Mouse (Mus musculus): ENCODE data around the gene Sema5a. TPM values are rescaled to one million over a fixed set of nuclear protein-coding genes. Genes with fewer than 3 reads are reported as not detected.
A peak's percentile ranks its signal among the peaks of the same experiment; 100 is the strongest.

Sema5a gene
- total RNA-seq, 2 experiments from 2014 or later = 4.4 to 4.8 TPM

DNA sequence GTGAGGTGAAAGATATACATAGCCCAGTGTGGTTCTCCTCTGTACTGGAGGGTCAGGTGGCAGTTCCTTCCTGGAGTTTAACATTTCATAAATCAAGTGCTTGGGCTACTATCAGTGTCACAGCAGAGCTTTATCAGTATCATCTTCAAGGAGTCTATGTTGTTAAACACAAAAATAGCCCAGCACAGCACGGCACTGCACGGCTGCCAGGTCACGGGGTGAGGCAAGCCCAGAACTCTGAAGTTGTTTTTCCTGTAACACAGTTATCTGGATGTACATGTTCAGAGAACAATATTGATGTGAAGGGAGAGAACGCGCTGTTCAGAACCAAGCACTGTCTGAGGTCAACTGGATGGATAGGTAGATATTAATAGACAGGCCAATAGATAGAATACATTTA, 112.2 kb downstream of the Sema5a start:
- DNase-seq = no peak

DNA sequence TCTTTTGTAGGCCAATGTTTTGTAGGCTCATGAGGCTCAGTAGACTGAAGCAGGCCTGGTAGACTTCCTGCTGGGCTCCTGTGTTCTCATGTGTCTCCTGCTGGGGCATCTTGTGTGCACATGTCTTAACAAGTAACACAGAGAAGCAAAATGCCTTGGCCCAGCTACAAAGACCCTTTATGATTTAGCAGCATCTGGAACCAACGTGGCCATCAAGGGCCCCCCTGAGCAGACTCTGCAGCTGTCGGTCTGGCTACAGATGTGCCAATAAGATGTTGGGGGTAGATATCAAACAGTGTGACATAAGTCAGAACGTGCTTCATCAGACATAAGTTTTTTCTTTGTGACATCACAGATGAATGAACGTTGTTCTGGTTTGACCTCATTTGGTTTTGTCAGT, 123.2 kb downstream of the Sema5a start:
- DNase-seq = no peak

DNA sequence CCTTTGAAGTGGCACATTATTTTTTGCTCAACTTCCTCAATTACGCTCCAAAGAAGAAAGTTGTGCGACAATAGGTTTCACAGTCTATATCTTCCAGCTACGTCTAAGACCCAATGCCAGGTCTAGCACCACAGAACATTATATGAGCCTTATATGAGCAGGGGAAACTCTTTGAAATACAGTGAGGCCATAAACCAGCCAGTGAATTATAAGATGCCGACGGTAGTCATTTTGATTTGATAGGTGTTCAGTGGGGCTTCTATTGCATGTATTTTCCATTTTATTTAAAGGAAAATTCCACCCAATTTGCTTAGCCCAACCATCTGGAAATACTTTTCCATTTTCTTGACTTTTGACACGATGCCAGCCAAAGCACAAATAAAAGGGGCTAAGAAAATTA, 126.3 kb downstream of the Sema5a start:
- no peak for DNase-seq

DNA sequence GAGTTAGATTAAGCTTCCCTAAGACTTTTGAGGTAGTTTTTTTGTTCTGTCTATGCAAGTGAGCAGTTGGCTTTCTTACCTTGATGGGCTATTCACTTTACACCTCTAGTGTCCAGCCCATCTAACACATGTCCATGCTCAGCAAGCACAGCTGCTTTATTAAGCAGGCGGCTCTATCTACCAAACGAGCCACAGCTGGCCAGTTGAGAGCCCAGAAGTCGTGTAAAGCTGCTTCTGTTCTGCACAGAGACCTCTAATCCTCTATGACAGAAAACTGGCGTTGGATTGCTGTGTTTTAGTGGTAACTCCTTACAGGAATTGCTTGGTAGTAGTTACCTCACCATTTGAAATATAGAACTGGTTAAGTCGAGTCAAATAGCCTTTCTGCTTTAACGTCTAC, 126.8 kb downstream of the Sema5a start:
- no peak for DNase-seq

DNA sequence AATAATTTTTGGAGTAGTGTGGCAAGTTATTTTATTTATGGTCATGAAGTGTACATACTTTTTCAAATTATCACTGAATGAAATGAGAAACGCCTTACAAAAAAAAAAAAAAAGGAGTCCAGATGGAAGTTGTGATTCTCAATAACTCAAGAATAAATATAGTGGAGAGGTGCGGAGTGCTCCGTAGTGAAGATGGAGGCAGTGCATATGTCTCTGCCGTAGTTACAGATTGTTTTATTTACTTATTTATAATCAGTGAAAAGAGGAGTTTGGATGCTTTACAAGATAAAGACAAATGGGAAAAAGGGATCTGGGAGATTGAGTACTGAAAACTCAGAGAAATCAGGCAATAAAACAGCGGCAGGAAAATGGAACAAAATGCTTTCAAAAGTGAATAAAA, 131.7 kb downstream of the Sema5a start:
- DNase-seq = no peak

DNA sequence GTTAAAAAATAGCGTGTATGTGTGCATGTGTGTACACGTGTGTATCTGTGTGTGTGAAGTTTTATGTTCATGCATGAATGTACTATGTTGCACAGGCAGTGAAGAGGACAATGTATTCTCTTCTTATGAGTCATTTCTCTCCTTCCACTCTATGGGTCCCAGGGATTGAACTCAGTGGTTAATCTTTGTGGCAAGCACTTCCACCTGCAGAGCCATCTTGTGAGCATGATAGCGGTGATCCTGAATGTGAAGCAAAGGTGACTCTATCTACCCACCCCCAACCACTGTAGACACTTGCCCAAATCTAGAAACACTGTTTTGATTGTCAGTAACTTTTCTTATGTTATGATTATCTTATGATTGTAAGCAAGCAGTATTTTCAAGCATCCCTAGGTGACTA, 133.2 kb downstream of the Sema5a start:
- DNase-seq = no peak

DNA sequence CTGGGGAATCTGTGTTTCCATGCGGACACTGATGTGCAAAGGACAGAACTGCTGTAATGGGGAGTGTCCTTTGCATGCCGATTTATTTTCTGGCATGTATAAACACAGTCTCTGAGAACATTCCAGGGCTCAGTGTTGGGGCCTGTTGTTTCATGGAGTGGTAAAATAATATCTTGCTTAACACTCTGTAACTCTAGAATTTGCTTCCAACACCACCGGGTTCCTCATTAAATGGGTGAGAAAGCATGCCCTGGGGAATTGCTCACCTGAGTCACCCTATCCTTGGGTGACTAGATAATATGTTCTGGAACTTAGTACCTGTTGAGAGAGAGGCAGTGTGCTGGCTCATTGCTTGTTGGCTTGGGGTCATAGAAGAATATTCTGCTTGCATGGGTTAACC, 135.7 kb downstream of the Sema5a start:
- DNase-seq = no peak

DNA sequence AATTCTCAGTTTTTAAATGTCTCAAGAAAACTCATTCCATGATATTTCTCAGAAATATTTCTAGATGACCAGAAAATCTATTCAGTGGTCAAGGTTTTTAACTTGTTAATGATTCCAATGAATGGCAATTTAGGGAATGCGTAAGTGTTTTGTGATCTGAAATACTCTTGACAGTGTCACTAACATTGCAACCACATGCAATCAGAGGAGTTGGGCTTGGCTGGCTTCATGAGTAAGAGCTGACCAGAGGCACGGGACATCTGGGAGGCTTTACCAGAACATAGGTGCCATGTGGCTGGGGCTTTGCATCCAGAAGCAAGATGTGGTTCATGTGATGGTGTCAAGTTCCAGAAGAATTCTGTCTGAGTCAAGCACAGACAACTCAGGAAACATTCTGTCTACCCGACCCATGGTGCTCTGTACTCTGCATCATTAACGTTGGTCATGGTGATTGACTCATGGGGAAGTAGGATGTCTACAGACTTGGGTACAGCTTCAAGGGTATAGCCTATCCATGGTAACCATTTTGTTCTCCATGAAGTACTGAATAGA, 138.4 kb downstream of the Sema5a start:
- DNase-seq = no peak

DNA sequence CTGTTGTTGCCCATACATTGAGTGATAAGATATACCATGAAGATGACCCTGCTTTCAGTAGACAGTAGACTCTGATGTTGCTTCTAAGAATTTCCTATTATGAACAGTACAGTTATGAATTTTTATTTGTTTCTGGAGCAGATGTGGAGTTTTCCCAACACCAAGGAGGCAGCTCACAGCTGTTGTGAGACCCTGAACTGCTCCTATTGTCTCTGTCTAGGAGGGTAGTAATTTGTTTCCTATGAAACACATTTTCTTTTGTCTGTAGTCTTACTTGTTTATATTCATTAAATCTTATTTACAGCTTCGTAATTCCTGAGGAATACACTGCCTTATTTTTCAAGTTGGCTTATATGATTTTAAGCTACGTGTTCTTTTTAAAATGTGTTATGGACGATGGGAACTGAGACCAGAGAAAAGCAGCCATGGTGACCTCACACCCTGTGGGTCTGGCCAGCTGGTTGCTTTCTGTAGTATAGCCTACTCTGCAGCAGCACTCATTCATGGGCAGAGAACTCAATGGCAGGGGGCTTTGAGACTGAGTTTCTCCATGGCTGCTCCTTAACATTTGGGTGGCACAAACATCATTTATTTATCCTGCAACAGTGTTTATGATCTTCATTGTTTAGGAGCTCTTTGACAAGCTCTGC, 151.8 kb downstream of the Sema5a start:
- DNase-seq = no peak

DNA sequence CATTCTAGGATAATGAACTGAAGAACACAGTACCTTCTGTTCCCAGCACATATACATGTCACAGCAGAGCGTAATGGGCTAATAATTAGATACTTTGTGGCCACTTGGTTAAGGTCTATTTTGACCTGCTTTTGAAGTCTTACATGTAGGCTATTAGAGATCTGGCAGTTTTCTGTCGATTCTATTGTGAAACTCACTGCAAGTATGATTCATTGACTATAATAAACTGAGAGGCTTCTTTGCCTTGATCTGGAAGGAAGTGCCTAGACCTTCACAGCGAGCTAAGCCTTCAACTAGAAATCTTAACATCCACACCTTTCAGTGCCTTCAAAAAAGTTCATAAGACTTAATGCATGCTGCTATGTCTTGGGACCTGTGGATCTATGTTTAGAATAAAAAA, 152.5 kb downstream of the Sema5a start:
- no peak for DNase-seq

DNA sequence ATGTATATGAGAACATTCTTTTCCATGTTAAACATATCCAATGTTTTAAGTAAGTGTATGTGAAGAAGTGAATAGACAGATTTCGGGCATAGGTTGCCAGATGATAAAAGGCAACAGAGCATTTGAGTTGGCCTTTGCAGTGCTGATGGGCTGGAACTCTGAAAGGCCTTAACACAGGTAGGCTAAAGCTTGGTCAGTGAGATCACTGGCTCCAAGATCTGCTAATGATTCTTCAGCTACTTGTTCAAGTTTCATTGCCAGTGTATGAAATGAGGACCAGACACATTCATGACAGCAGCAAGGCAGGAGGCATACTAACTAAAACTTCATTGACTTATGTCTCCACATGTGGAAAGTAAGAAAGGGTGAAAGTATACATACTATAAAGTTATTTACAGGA, 154.1 kb downstream of the Sema5a start:
- no peak for DNase-seq

DNA sequence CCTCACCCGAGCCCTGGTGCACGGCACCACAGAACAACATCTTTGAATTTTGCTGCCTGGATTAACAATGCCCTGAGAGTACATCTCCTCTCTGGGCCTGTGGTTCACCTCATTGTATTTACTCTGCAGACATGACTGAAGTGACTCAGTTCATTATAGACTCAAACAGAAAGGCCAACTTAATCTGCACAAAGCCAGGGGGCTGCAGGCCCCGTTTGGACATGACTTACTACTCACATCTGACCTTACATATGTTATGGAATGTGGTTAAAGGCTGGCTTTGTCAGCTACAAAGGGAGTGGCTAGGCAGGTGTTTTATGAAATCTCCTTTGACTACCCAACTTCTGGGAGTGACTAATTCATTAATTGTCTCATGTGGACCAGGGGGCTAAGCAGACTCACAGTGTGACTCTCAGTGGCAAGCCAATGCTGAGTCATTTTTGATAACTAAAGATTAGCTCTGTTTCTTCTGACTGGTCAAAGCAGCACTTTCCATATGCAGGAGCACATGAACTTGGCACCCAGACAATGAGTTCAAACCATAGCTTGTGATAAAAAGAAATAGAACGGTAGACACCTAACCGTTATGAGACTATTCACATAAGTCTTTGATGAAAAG, 157.4 kb downstream of the Sema5a start:
- no peak for DNase-seq

DNA sequence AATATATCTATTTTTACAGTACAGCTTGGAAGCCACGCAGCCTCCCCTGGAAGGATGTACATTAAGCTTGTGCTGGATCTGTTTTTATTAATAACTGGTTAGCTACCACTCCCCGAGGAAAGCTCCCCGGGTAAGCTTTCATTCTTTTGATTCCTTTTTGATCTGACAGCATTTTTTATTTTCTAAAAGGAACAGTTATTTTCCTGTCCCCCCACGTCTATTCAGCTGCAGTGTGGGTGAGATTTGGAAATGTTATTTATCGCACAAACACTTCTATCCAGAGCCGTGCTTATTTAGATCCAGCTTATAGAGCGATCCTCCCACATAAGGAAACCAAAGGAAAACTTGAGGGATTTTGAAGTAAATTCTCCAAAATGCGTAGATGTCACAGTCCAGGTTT, 158.7 kb downstream of the Sema5a start:
- no peak for DNase-seq

DNA sequence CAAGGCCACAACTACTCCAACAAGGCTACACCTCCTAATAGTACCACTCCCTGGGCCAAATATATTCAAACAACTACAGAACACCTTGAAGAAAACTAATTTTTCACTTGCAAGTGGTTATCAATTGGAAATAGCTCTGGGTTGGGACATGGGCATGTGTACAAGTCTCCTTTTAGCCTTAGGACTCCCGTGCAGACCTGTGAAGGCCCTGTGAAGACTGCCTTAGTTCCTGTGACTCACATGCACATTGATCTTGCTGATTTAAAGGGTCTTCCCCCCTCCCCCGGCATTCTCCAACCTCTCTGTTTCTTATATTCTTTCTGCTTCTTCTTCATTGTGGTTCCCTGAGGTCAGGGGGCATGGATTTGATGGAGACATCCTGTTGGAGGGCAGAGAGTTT, 161.8 kb downstream of the Sema5a start:
- no peak for DNase-seq

DNA sequence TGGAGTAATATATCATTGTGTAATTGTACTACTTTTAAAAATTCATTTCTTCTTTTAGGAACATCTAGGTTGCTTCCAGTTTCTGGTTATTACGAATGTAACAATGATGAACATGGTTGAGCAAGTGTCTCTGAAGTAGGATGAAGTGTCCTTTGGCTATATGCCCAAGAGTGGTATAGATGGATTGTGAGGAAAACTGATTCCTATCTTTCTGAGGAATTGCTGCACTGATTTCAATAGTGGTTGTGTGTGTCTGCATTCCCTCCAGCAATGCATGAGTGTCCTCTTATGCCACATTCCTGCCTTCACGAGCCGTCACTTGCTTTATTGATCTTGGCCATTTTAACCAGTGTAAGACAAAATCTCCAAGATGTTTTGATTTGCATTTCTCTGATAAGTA, 163.2 kb downstream of the Sema5a start:
- DNase-seq = no peak

DNA sequence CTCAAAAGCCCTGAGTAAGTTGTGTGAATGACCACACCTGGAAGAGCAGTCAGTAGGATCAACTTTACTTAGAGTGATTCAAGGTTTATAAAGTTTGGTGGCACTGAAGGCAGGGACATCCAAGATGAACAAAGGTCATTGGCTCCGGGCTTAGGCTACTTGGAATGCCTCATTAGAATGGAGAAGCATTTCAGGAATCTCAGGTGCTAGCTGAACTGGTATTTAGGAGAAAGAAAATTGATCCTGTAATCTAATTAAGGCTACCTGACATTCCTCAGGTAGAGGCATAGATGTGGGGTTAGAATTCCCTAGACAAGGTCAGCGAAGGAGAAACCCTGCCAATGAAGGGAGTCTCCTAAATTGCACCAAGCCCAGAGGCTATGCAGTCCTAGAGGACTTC, 171.7 kb downstream of the Sema5a start:
- DNase-seq = no peak

DNA sequence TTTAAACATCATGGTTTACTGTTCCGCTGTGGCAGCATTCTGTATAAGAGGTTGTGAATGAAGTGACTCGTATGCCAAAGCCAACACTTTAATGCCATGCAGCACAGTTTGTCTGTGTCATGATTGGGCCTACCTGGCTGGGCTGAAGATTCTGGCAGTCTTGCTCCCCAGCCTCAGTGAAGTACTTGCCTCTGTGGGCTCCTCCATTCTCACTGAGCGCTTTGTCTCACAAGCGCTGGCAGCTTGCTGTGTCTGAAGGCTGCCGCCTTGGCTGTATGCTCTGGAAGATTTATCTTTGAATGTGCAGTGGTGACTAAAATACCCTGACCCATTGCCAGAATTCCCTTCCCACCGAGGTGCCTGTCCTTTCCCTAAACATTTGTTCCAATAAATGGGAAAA, 178.0 kb downstream of the Sema5a start:
- DNase-seq = no peak

DNA sequence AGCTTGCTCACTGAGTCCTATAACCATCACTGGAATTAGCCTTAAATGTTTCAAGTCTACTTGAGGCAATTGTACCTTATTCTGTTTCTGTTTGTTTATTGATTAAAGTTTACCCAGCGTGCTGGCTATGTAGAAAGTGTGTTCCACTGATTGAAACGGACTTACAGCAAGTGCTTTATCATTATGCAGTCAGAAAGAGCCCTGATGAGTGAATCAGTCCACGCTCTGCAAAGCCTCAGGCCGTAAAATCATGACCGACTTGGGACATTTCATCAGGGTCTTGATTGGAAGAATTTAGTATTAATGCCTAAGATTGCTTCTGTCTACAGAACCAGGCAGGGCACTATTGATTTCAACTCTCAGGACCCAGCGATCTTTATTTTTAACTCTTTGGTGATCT, 178.5 kb downstream of the Sema5a start:
- no peak for DNase-seq

DNA sequence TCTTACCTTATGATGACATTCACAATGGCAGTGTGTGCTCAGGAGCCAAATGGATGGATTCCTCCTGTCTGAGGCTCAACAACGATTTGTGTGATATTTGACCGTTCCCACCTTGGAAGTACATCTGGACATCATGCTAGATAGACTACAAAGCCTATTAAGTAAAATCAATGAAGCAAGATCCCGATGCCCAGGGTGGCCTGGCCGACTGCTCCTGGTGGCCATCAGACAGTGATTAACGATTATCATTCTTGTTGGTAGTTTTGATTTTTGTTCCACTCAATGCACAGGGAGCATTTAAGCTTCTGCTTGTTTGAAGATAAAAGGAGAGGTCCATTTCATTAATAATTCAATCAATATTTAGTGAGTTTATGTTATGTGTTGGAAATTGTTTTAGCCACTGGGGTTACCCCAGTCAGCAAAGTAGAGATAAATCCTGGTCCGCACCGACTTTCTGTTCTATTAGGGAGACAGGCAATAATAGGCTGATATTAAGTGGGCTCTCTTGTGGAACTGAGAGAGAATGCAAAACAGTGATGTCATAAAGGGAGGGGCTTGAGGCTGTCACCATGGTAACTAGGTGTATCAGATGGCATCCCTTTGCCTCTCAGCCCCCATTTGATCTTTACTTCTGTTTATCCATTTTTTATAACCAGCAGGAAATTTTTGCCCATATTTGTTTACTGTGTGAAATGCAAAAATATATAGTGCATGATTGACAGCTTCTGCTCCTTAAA, 182.7 kb downstream of the Sema5a start:
- DNase-seq = no peak

DNA sequence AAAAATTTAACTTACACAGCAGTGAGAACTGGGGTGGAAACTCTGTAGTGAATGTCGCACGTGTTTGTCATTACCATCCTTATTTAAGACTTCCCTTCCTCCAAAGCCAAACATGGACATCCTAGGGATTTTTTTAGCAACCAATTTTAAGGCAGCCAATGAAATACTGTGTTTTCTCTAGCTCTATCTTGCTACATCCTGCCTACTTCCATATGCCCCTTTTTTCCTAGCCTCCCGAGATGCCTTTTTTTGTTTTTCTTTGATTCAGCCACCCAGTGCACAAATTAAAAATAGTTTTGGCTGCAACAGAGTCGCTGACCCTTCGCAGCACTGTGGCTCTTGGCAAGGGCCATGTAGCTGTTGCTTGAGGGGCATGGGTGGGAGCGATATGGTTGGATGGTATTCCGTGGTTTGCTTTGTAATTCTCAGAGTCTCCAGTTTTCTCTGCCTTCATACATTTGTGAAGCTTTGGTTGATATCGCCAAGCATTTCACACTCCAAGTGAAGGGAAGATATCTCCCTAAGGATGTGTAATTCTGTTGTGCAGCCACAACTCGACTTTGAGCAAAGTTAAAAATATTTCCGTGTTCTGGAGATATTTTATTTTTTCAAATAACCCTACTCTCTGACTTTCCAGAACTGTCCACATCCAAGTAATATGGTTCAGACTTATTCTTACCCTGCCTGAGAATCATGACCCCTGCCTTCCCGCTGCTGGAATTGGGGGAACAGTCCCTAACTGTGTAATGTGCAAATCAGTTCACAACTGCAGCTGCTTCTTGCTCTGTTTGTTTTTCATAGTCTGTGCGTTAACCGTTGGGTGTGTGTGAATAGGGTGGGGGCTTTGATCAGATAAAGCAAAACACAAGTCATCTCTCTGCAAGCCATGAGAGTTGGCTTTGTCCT, 188.6 kb downstream of the Sema5a start:
- DNase-seq = no peak

DNA sequence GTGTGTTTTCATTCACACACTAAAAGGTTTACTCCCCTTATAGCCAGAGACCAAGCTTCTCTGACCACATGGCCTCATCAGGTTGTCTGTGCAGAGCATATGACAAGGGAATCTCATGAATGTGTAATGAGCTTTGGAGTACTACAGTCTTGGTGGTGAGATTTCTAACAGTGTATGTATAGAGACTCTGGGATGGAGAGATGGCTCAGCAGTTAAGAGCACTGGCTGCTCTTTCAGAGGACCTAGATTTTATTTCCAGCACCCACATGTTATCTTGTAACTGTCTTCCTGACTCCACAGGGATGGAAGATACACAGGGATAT, 189.2 kb downstream of the Sema5a start:
- no peak for DNase-seq

DNA sequence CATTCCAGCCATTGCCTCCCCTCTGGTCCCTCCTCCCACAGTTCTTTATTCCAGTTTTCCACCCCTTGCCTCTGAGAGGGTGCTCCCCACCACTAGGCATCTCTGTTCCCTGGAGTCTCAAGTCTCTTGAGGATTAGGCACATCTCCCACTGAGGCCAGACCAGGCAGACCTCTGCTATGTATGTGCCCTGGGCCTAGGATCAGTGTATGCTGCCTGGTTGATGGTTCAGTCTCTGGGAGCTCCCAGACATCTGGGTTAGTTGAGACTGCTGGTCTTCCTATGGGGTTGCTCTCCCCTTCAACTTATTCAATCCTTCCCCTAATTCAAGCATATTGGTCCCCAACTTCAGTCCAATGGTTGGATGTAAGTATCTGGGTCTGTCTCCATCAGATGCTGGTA, 189.7 kb downstream of the Sema5a start:
- no peak for DNase-seq

DNA sequence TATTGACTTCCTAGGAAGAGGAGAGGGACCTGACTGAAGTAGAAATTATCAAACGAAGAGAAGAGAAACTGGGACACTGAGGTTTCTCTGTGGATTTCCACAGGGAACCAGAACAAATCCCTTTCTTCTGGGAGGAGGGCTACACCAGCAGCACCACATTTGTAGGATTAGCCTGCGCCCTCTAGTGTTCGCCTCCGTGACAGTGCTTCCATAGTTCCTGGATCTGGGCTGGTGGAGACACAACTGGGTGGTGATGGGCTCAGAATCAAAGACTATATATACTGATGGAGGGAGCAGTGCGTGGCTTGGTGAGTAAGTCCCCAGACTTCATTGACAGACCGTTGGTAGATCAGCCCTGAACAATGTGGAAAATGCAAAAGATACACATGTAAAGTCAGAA, 193.0 kb downstream of the Sema5a start:
- DNase-seq = peak; percentile 42

Measured in gastrocnemius, postnatal 25 days (tissue).